Mouse (Mus musculus) MEL (cell line): ENCODE measurements around the gene Acvrl1. TPM values are rescaled to one million over a fixed set of nuclear protein-coding genes. Genes with fewer than 3 reads are reported as not detected.
A peak's percentile ranks its signal among the peaks of the same experiment; 100 is the strongest.

Source experiments
- DNase-seq: peaks from one replicate; pipeline ENCODE4 v3.0.0; 2011; ENCODE audit warnings: low read depth, low spot score
- H3K27ac ChIP-seq: 2 replicates; pipeline ENCODE4 v1.5.1; 2012; ENCODE audit warnings: low read depth, mild to moderate bottlenecking, control low read depth, low read length, moderate library complexity; ENCODE audit not compliant: control insufficient read depth
- H3K27me3 ChIP-seq, 2 experiments: fragments of 150-350 bp in 1 of 2; sonication (generic) in 1 of 2; 2 replicates each; pipeline ENCODE4 v1.6.1; 2012; ENCODE audit warnings: low read length in 2 of 2, mild to moderate bottlenecking in 2 of 2, improper control_type of control experiment in 1 of 2, moderate library complexity in 1 of 2; ENCODE audit not compliant: insufficient read depth in 2 of 2, control insufficient read depth in 1 of 2
- H3K36me3 ChIP-seq, 2 experiments: 2 replicates each; pipeline ENCODE4 v1.6.1; 2012 to 2014; ENCODE audit warnings: low read length in 2 of 2, improper control_type of control experiment in 1 of 2, inconsistent platforms in 1 of 2, mild to moderate bottlenecking in 1 of 2; ENCODE audit not compliant: insufficient read depth in 2 of 2, control insufficient read depth in 1 of 2
- H3K4me1 ChIP-seq, 2 experiments: fragments of 150-350 bp in 1 of 2; sonication (generic) in 1 of 2; 2 replicates each; pipeline ENCODE4 v1.6.1; 2012; ENCODE audit warnings: low read length in 2 of 2, improper control_type of control experiment in 1 of 2, mild to moderate bottlenecking in 1 of 2; ENCODE audit not compliant: insufficient read depth in 2 of 2, control insufficient read depth in 1 of 2
- H3K4me3 ChIP-seq, 2 experiments: fragments of 150-350 bp in 1 of 2; sonication (generic) in 1 of 2; 2 replicates each; pipeline ENCODE4 v1.5.1; 2012; ENCODE audit warnings: low read depth in 2 of 2, low read length in 2 of 2, mild to moderate bottlenecking in 2 of 2, moderate library complexity in 2 of 2, control low read depth in 1 of 2, improper control_type of control experiment in 1 of 2; ENCODE audit not compliant: control insufficient read depth in 1 of 2, insufficient read depth in 1 of 2
- H3K79me2 ChIP-seq: 2 replicates; pipeline ENCODE4 v1.6.1; 2012; ENCODE audit warnings: mild to moderate bottlenecking, low read length, moderate library complexity; ENCODE audit not compliant: control insufficient read depth, poor library complexity, insufficient read depth
- H3K9ac ChIP-seq: 2 replicates; pipeline ENCODE4 v1.6.1; 2012; ENCODE audit warnings: low read depth, mild to moderate bottlenecking, control low read depth, low read length, moderate library complexity; ENCODE audit not compliant: control insufficient read depth, poor library complexity, severe bottlenecking
- H3K9me3 ChIP-seq: fragments of 150-350 bp; sonication (generic); replicated peaks from 2 replicates; pipeline ENCODE4 v1.6.1; 2012; ENCODE audit warnings: mild to moderate bottlenecking, low read length, improper control_type of control experiment, moderate library complexity; ENCODE audit not compliant: insufficient read depth
- CHD1 ChIP-seq: IDR thresholded peaks from 2 replicates; pipeline ENCODE4 v1.6.1; 2012; ENCODE audit warnings: low read depth, mild to moderate bottlenecking, inconsistent platforms, low read length, improper control_type of control experiment
- CHD2 ChIP-seq: IDR thresholded peaks from 2 replicates; pipeline ENCODE4 v1.6.1; 2011; ENCODE audit warnings: low read length, improper control_type of control experiment
- CTCF ChIP-seq, 3 experiments: IDR thresholded peaks in 2 of 3; conservative IDR thresholded peaks in 1 of 3; 2 replicates each; pipeline ENCODE4 v1.5.1; 2011 to 2012; ENCODE audit warnings: low read length in 3 of 3, low read depth in 2 of 3, mild to moderate bottlenecking in 2 of 3, improper control_type of control experiment in 1 of 3, inconsistent platforms in 1 of 3, mixed read lengths in 1 of 3, moderate library complexity in 1 of 3; ENCODE audit not compliant: control insufficient read depth in 1 of 3, insufficient read depth in 1 of 3, poor library complexity in 1 of 3, severe bottlenecking in 1 of 3
- E2F4 ChIP-seq: IDR thresholded peaks from 2 replicates; pipeline ENCODE4 v1.6.1; 2011; ENCODE audit warnings: low read depth, low read length, improper control_type of control experiment, borderline replicate concordance
- EP300 ChIP-seq, 2 experiments: IDR thresholded peaks; 2 replicates each; pipeline ENCODE4 v1.6.1; 2011; ENCODE audit warnings: improper control_type of control experiment in 2 of 2, low read length in 2 of 2, low read depth in 1 of 2, mild to moderate bottlenecking in 1 of 2
- ETS1 ChIP-seq: IDR thresholded peaks from 2 replicates; pipeline ENCODE4 v1.6.1; 2012; ENCODE audit warnings: low read depth, mild to moderate bottlenecking, inconsistent platforms, low read length, improper control_type of control experiment, moderate library complexity
- GABPA ChIP-seq: IDR thresholded peaks from 2 replicates; pipeline ENCODE4 v1.6.1; 2012; ENCODE audit warnings: low read depth, mild to moderate bottlenecking, inconsistent platforms, low read length, improper control_type of control experiment, moderate library complexity
- GATA1 ChIP-seq: IDR thresholded peaks from 2 replicates; pipeline ENCODE4 v1.6.1; 2011; ENCODE audit warnings: low read depth, low read length, improper control_type of control experiment
- HCFC1 ChIP-seq: IDR thresholded peaks from 2 replicates; pipeline ENCODE4 v1.6.1; 2012; ENCODE audit warnings: low read depth, mild to moderate bottlenecking, inconsistent platforms, low read length, improper control_type of control experiment, moderate library complexity
- JUND ChIP-seq: IDR thresholded peaks from 2 replicates; pipeline ENCODE4 v1.6.1; 2011; ENCODE audit warnings: low read depth, mild to moderate bottlenecking, improper control_type of control experiment, low read length
- MAX ChIP-seq: IDR thresholded peaks from 2 replicates; pipeline ENCODE4 v1.6.1; 2011; ENCODE audit warnings: low read length, improper control_type of control experiment
- MAZ ChIP-seq: IDR thresholded peaks from 2 replicates; pipeline ENCODE4 v1.6.1; 2012; ENCODE audit warnings: low read depth, mild to moderate bottlenecking, inconsistent platforms, low read length, improper control_type of control experiment
- MEF2A ChIP-seq: IDR thresholded peaks from 2 replicates; pipeline ENCODE4 v1.6.1; 2014; ENCODE audit warnings: low read depth, mild to moderate bottlenecking, inconsistent platforms, low read length, improper control_type of control experiment; ENCODE audit not compliant: poor library complexity, insufficient replicate concordance, severe bottlenecking; ENCODE audit errors: extremely low read depth
- MYB ChIP-seq: IDR thresholded peaks from 2 replicates; pipeline ENCODE4 v1.6.1; 2011; ENCODE audit warnings: mild to moderate bottlenecking, low read depth, low read length, improper control_type of control experiment
- MYC ChIP-seq: IDR thresholded peaks from 2 replicates; pipeline ENCODE4 v1.6.1; 2011; ENCODE audit warnings: low read depth, mild to moderate bottlenecking, low read length, improper control_type of control experiment, moderate library complexity
- POLR2A ChIP-seq, 2 experiments: IDR thresholded peaks; 2 replicates each; pipeline ENCODE4 v1.6.1; 2011 to 2012; ENCODE audit warnings: low read length in 2 of 2, mild to moderate bottlenecking in 2 of 2, control low read depth in 1 of 2, improper control_type of control experiment in 1 of 2, low read depth in 1 of 2, moderate library complexity in 1 of 2; ENCODE audit not compliant: control insufficient read depth in 1 of 2, insufficient read depth in 1 of 2, poor library complexity in 1 of 2
- RCOR1 ChIP-seq: IDR thresholded peaks from 2 replicates; pipeline ENCODE4 v1.6.1; 2012; ENCODE audit warnings: low read depth, mild to moderate bottlenecking, inconsistent platforms, low read length, improper control_type of control experiment
- SIN3A ChIP-seq: IDR thresholded peaks from 2 replicates; pipeline ENCODE4 v1.6.1; 2012; ENCODE audit warnings: low read length, improper control_type of control experiment, inconsistent platforms
- SMC3 ChIP-seq: IDR thresholded peaks from 2 replicates; pipeline ENCODE4 v1.6.1; 2011; ENCODE audit warnings: low read depth, low read length, improper control_type of control experiment
- TAL1 ChIP-seq: IDR thresholded peaks from 2 replicates; pipeline ENCODE4 v1.6.1; 2012; ENCODE audit warnings: mild to moderate bottlenecking, inconsistent platforms, low read length, moderate library complexity, mixed read lengths
- TBP ChIP-seq: IDR thresholded peaks from 2 replicates; pipeline ENCODE4 v1.8.0; 2011; ENCODE audit warnings: low read depth, low read length, improper control_type of control experiment
- UBTF ChIP-seq: IDR thresholded peaks from 2 replicates; pipeline ENCODE4 v1.6.1; 2012; ENCODE audit warnings: low read depth, mild to moderate bottlenecking, inconsistent platforms, low read length, improper control_type of control experiment, moderate library complexity, borderline replicate concordance; ENCODE audit not compliant: insufficient read depth
- USF2 ChIP-seq, 2 experiments: IDR thresholded peaks; 2 replicates each; pipeline ENCODE4 v1.6.1; 2011 to 2012; ENCODE audit warnings: improper control_type of control experiment in 2 of 2, low read length in 2 of 2, borderline replicate concordance in 1 of 2, inconsistent platforms in 1 of 2, low read depth in 1 of 2, mild to moderate bottlenecking in 1 of 2; ENCODE audit not compliant: insufficient read depth in 1 of 2
- ZC3H11A ChIP-seq: IDR thresholded peaks from 2 replicates; pipeline ENCODE4 v1.6.1; 2012; ENCODE audit warnings: low read depth, mild to moderate bottlenecking, inconsistent platforms, low read length, improper control_type of control experiment
- ZMIZ1 ChIP-seq: IDR thresholded peaks from 2 replicates; pipeline ENCODE4 v1.6.1; 2012; ENCODE audit warnings: low read depth, mild to moderate bottlenecking, inconsistent platforms, low read length, improper control_type of control experiment, moderate library complexity
- ZNF384 ChIP-seq: IDR thresholded peaks from 2 replicates; pipeline ENCODE4 v1.6.1; 2012; ENCODE audit warnings: low read depth, mild to moderate bottlenecking, inconsistent platforms, low read length, improper control_type of control experiment
- polyA plus RNA-seq, 2 experiments: library from polyadenylated mRNA; stranded (reverse) in 1 of 2; unstranded in 1 of 2; fragments of >175 nt in 1 of 2; fragments of >200 nt in 1 of 2; gene quantifications; 2 replicates each; pipeline versions ENCODE4 v1.2.1 to v1.2.4; 2012; ENCODE audit warnings: low replicate concordance in 2 of 2, low read depth in 1 of 2; ENCODE audit not compliant: insufficient read length in 2 of 2, insufficient read depth in 1 of 2, missing spikeins in 1 of 2
- total RNA-seq: library from RNA; depleted of rRNA; stranded (reverse); fragments of 300-350 nt; gene quantifications from 2 replicates; pipeline ENCODE4 v1.2.3, GENCODE M21; 2012

Acvrl1 gene
- total and polyA plus RNA-seq, 3 experiments, result 0.08 to 0.18 TPM; not detected in 1

DNA sequence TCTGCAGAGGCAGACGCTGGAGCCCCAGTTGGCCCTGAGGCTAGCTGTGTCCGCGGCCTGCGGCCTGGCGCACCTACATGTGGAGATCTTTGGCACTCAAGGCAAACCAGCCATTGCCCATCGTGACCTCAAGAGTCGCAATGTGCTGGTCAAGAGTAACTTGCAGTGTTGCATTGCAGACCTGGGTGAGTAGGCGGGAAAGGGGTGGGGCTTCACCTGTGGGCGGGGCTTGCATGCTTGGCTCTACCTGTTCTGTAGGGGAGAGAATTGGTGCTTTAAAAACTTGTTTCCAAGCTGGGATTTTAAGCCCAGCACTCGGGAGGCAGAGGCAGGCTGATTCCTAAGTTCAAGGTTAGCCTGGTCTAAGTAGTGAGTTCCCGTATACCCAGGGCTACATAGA, 9.1 kb downstream of the Acvrl1 start:
- Histone ChIP-seq H3K36me3 (peaks cover 0 to 31% of the 10 kb centered on the region in 2 experiments; a peak in 2 of 4 replicates), H3K79me2 (no peaks in the 10 kb centered on the region), H3K9me3 (no peaks in the 10 kb centered on the region), H3K4me3 (no peak overlapping the region), H3K9ac (no peak overlapping the region), H3K27me3 (peaks cover 0 to 2% of the 10 kb centered on the region in 2 experiments; a peak in 2 of 4 replicates), H3K27ac (no peak overlapping the region), H3K4me1 (peaks cover 17 to 38% of the 10 kb centered on the region in 2 experiments)
- DNase-seq, result no peak
- no peak for TF ChIP-seq SMC3
- TF ChIP-seq ZC3H11A, result no peak

DNA sequence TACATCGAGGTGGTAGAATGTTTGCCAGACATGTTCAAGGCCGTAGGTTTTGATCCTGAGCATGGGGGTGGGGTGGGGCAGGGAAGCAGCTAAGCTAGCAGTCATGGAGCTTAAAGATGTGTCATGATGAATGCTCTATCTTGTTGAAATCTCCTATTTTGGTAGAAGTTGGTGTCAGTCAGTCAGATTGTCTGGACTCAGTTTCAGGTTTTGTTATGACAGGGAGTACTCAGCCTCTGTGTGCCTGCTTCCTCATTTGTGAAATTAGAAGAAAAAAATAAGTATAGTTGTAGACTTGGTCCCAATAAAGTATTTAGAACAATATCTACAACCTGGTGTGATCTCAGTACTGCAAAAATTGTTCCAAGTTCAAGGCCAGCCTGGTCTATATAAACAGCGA, 10.4 kb downstream of the Acvrl1 start:
- no peak overlapping the region for H3K27ac ChIP-seq
- H3K9ac ChIP-seq, result no peak overlapping the region
- peaks cover 0 to 37% of the 10 kb centered on the region in 2 experiments; a peak in 2 of 4 replicates for H3K36me3 ChIP-seq
- TF ChIP-seq ZNF384, result peak; percentile 48
- no peak for TF ChIP-seq TBP
- TF ChIP-seq, all 39 proteins: peak for 1
- Histone ChIP-seq H3K9me3 (no peaks in the 10 kb centered on the region), H3K4me1 (peaks cover 17 to 46% of the 10 kb centered on the region in 2 experiments), H3K79me2 (no peaks in the 10 kb centered on the region), H3K27me3 (no peaks in the 10 kb centered on the region), H3K4me3 (no peak overlapping the region)
- DNase-seq, result peak; percentile 44

DNA sequence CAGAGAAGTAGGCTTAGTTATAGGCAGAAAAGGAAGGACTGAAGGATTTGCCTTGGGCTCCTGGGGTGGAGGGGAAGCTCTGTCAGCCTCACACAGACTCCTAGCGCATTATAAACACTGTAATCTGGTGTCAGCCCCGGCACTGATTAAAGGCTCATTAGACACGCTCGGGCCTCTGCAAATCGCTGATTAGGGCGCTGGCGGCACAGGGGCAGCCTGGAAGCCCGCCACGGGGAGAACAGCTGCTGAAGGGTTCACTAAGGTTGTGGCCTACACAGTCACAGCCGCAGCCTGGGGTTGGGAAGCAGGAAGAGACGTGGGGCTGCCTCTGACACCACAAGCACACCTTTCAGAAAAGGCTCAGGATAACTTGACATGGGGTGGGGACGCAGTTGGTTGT, 11.6 kb downstream of the Acvrl1 start:
- Histone ChIP-seq H3K27me3 (no peaks in the 10 kb centered on the region), H3K9me3 (no peaks in the 10 kb centered on the region), H3K36me3 (peaks cover 0 to 45% of the 10 kb centered on the region in 2 experiments; a peak in 2 of 4 replicates), H3K27ac (peak overlapping the region; percentile 18), H3K4me1 (peaks cover 17 to 58% of the 10 kb centered on the region in 2 experiments), H3K9ac (peak overlapping the region; percentile 16; the same call in 1 of the 2 replicates), H3K4me3 (no peak overlapping the region), H3K79me2 (no peaks in the 10 kb centered on the region; the same call in 1 of the 2 replicates)
- DNase-seq, result peak; percentile 96
- TF ChIP-seq E2F4, result peak; percentile 11; the same call in 1 of the 2 replicates
- TF ChIP-seq CTCF (IDR thresholded peaks at IDR 0.05 in 2 of 3, conservative IDR thresholded peaks at IDR 0.05 in 1 of 3; ENCODE audit: control insufficient read depth in 1 of 3, insufficient read depth in 1 of 3, low read depth in 2 of 3, low read length in 3 of 3, poor library complexity in 1 of 3, severe bottlenecking in 1 of 3), result no peak
- TF ChIP-seq MYB, result no peak
- TF ChIP-seq CHD2, result no peak
- TF ChIP-seq JUND, result no peak
- no peak; the same call in 1 of the 2 replicates for TF ChIP-seq MAX
- peak; percentile 100 for TF ChIP-seq RCOR1
- no peak for TF ChIP-seq MYC
- no peak for TF ChIP-seq GABPA
- no peak for TF ChIP-seq CHD1
- no peak for TF ChIP-seq POLR2A (IDR thresholded peaks at IDR 0.05; ENCODE audit: control insufficient read depth in 1 of 2, insufficient read depth in 1 of 2, low read depth in 1 of 2, low read length in 2 of 2, poor library complexity in 1 of 2)
- peak; percentile 96 for TF ChIP-seq TAL1
- peak; percentile 85 to 96; a peak in 3 of 4 replicates for TF ChIP-seq EP300 (IDR thresholded peaks at IDR 0.05; ENCODE audit: low read depth in 1 of 2, low read length in 2 of 2)
- no peak for TF ChIP-seq MAZ
- TF ChIP-seq MEF2A, result no peak
- peak; percentile 93 for TF ChIP-seq GATA1
- TF ChIP-seq ZMIZ1, result no peak
- TF ChIP-seq ZC3H11A, result no peak
- TF ChIP-seq UBTF, result peak; percentile 88; the same call in 1 of the 2 replicates
- no peak for TF ChIP-seq USF2 (IDR thresholded peaks at IDR 0.05; ENCODE audit: borderline replicate concordance in 1 of 2, insufficient read depth in 1 of 2, low read depth in 1 of 2, low read length in 2 of 2)
- TF ChIP-seq ETS1, result peak; percentile 98
- TF ChIP-seq HCFC1, result no peak
- TF ChIP-seq SIN3A, result peak; percentile 93
- TF ChIP-seq SMC3, result no peak
